Mouse (Mus musculus): ENCODE results near the gene Fam83g. TPM values are rescaled to one million over a fixed set of nuclear protein-coding genes. Genes with fewer than 3 reads are reported as not detected.

Gene Fam83g
- polyA plus RNA-seq, 1 experiment from 2014 or later = 0.24 TPM

GRCm38 (mm10) chr11:61686141-61686540 lies 2.2 kb downstream of the Fam83g start:
- Histone ChIP-seq H3K4me3 (replicated peaks) (no peak overlapping the region), H3K9me3 (no peaks in the 10 kb centered on the region), H3K4me2 (replicated peaks) (no peak overlapping the region), H3K4me1 (replicated peaks) (peaks cover 12% of the 10 kb centered on the region; the same call in 1 of the 2 replicates), H3K27ac (no peak overlapping the region), H3K36me3 (no peaks in the 10 kb centered on the region), H3K9ac (replicated peaks) (no peak overlapping the region), H3K27me3 (peaks cover 41% of the 10 kb centered on the region)
- WGBS = 84% methylated on average over 2 of the region's 2 CpGs
- no peak for ATAC-seq

GRCm38 (mm10) chr11:61686906-61687453 lies 3.1 kb downstream of the Fam83g start:
- no peak overlapping the region for H3K4me3 ChIP-seq (replicated peaks)
- WGBS = 50% methylated on average over 10 of the region's 10 CpGs
- H3K4me1 ChIP-seq (replicated peaks) = peaks cover 12% of the 10 kb centered on the region; the same call in 1 of the 2 replicates
- H3K27me3 ChIP-seq = peaks cover 41% of the 10 kb centered on the region
- no peaks in the 10 kb centered on the region for H3K9me3 ChIP-seq
- no peak for ATAC-seq
- H3K36me3 ChIP-seq = no peaks in the 10 kb centered on the region
- H3K4me2 ChIP-seq (replicated peaks) = no peak overlapping the region
- H3K27ac ChIP-seq = no peak overlapping the region
- H3K9ac ChIP-seq (replicated peaks) = no peak overlapping the region

- peaks cover 12% of the 10 kb centered on the region; the same call in 1 of the 2 replicates for H3K4me1 ChIP-seq (replicated peaks)
- peaks cover 40% of the 10 kb centered on the region for H3K27me3 ChIP-seq
- no peak overlapping the region for H3K4me2 ChIP-seq (replicated peaks)
- WGBS = 55% methylated on average over 2 of the region's 2 CpGs
- no peak for ATAC-seq
- no peaks in the 10 kb centered on the region for H3K36me3 ChIP-seq
- no peak overlapping the region for H3K27ac ChIP-seq
- no peak overlapping the region for H3K9ac ChIP-seq (replicated peaks)
- H3K4me3 ChIP-seq (replicated peaks) = no peak overlapping the region
- no peaks in the 10 kb centered on the region for H3K9me3 ChIP-seq
Measured at GRCm38 (mm10) chr11:61687595-61687994, 3.7 kb downstream of the Fam83g start.

GRCm38 (mm10) chr11:61692996-61693395 lies 9.1 kb downstream of the Fam83g start:
- no peaks in the 10 kb centered on the region for H3K27me3 ChIP-seq
- H3K4me2 ChIP-seq (replicated peaks) = no peak overlapping the region
- no peaks in the 10 kb centered on the region for H3K4me1 ChIP-seq (replicated peaks)
- no peak overlapping the region for H3K9ac ChIP-seq (replicated peaks)
- H3K9me3 ChIP-seq = no peaks in the 10 kb centered on the region
- 88% methylated on average over 5 of the region's 5 CpGs for WGBS
- H3K27ac ChIP-seq = no peak overlapping the region
- no peak for ATAC-seq
- H3K4me3 ChIP-seq (replicated peaks) = no peak overlapping the region
- no peaks in the 10 kb centered on the region for H3K36me3 ChIP-seq

- Histone ChIP-seq H3K9me3 (no peaks in the 10 kb centered on the region), H3K4me2 (replicated peaks) (no peak overlapping the region), H3K4me3 (replicated peaks) (no peak overlapping the region), H3K9ac (replicated peaks) (no peak overlapping the region), H3K27ac (no peak overlapping the region), H3K4me1 (replicated peaks) (peaks cover 15% of the 10 kb centered on the region), H3K36me3 (no peaks in the 10 kb centered on the region), H3K27me3 (no peaks in the 10 kb centered on the region)
- ATAC-seq = no peak
Measured at GRCm38 (mm10) chr11:61698852-61699251, 15.0 kb downstream of the Fam83g start.

GRCm38 (mm10) chr11:61699460-61699859 lies 15.6 kb downstream of the Fam83g start:
- Histone ChIP-seq H3K27me3 (no peaks in the 10 kb centered on the region), H3K9me3 (no peaks in the 10 kb centered on the region), H3K4me1 (replicated peaks) (peaks cover 15% of the 10 kb centered on the region), H3K4me2 (replicated peaks) (no peak overlapping the region), H3K36me3 (no peaks in the 10 kb centered on the region), H3K4me3 (replicated peaks) (no peak overlapping the region), H3K27ac (no peak overlapping the region), H3K9ac (replicated peaks) (no peak overlapping the region)
- 92% methylated on average over 5 of the region's 5 CpGs for WGBS
- no peak for ATAC-seq

GRCm38 (mm10) chr11:61699933-61700332 lies 16.0 kb downstream of the Fam83g start:
- no peak overlapping the region for H3K9ac ChIP-seq (replicated peaks)
- no peaks in the 10 kb centered on the region for H3K9me3 ChIP-seq
- whole genome bisulfite sequencing = 58% methylated on average over 4 of the region's 4 CpGs
- H3K27me3 ChIP-seq = no peaks in the 10 kb centered on the region
- no peak for ATAC-seq
- no peak overlapping the region for H3K27ac ChIP-seq
- H3K4me1 ChIP-seq (replicated peaks) = peaks cover 15% of the 10 kb centered on the region
- H3K4me3 ChIP-seq (replicated peaks) = no peak overlapping the region
- no peak overlapping the region for H3K4me2 ChIP-seq (replicated peaks)
- no peaks in the 10 kb centered on the region for H3K36me3 ChIP-seq

GRCm38 (mm10) chr11:61701696-61702095 lies 17.8 kb downstream of the Fam83g start:
- H3K4me2 ChIP-seq (replicated peaks) = no peak overlapping the region
- no peaks in the 10 kb centered on the region for H3K27me3 ChIP-seq
- H3K4me3 ChIP-seq (replicated peaks) = no peak overlapping the region
- WGBS = 33% methylated on average over 5 of the region's 5 CpGs
- no peak for ATAC-seq
- no peak overlapping the region for H3K9ac ChIP-seq (replicated peaks)
- H3K36me3 ChIP-seq = no peaks in the 10 kb centered on the region
- H3K27ac ChIP-seq = no peak overlapping the region
- peaks cover 15% of the 10 kb centered on the region for H3K4me1 ChIP-seq (replicated peaks)
- H3K9me3 ChIP-seq = no peaks in the 10 kb centered on the region

- no peak overlapping the region for H3K27ac ChIP-seq
- no peak overlapping the region for H3K4me2 ChIP-seq (replicated peaks)
- H3K4me1 ChIP-seq (replicated peaks) = peaks cover 15% of the 10 kb centered on the region
- 95% methylated on average over 5 of the region's 5 CpGs for WGBS
- no peaks in the 10 kb centered on the region for H3K36me3 ChIP-seq
- H3K4me3 ChIP-seq (replicated peaks) = no peak overlapping the region
- H3K27me3 ChIP-seq = no peaks in the 10 kb centered on the region
- H3K9me3 ChIP-seq = no peaks in the 10 kb centered on the region
- no peak overlapping the region for H3K9ac ChIP-seq (replicated peaks)
- ATAC-seq = no peak
Measured at GRCm38 (mm10) chr11:61702494-61702893, 18.6 kb downstream of the Fam83g start.

- Histone ChIP-seq H3K4me3 (replicated peaks) (no peak overlapping the region), H3K27me3 (no peaks in the 10 kb centered on the region), H3K36me3 (no peaks in the 10 kb centered on the region), H3K9me3 (no peaks in the 10 kb centered on the region), H3K4me1 (replicated peaks) (peaks cover 8% of the 10 kb centered on the region; the same call in 1 of the 2 replicates), H3K9ac (replicated peaks) (no peak overlapping the region), H3K4me2 (replicated peaks) (no peak overlapping the region), H3K27ac (no peak overlapping the region)
- WGBS = 95% methylated on average over 2 of the region's 2 CpGs
- ATAC-seq = no peak
Measured at GRCm38 (mm10) chr11:61705581-61705980, 21.7 kb downstream of the Fam83g start.

- H3K27me3 ChIP-seq = no peaks in the 10 kb centered on the region
- H3K36me3 ChIP-seq = no peaks in the 10 kb centered on the region
- ATAC-seq = no peak
- WGBS = 66% methylated on average over 4 of the region's 4 CpGs
- H3K9ac ChIP-seq (replicated peaks) = no peak overlapping the region
- no peak overlapping the region for H3K4me2 ChIP-seq (replicated peaks)
- no peaks in the 10 kb centered on the region for H3K9me3 ChIP-seq
- 0 out of 2 replicates have a peak, but pooled peaks cover 6% of the 10 kb centered on the region for H3K4me1 ChIP-seq (replicated peaks)
- H3K4me3 ChIP-seq (replicated peaks) = no peak overlapping the region
- no peak overlapping the region for H3K27ac ChIP-seq
Measured at GRCm38 (mm10) chr11:61706232-61706631, 22.3 kb downstream of the Fam83g start.

- Histone ChIP-seq H3K4me2 (replicated peaks) (no peak overlapping the region), H3K4me1 (replicated peaks) (no peaks in the 10 kb centered on the region), H3K27ac (no peak overlapping the region), H3K9ac (replicated peaks) (no peak overlapping the region), H3K36me3 (no peaks in the 10 kb centered on the region), H3K27me3 (0 out of 2 replicates have a peak, but pooled peaks cover 4% of the 10 kb centered on the region), H3K4me3 (replicated peaks) (no peak overlapping the region), H3K9me3 (no peaks in the 10 kb centered on the region)
- WGBS = 64% methylated on average over 3 of the region's 3 CpGs
- ATAC-seq = no peak
Measured at GRCm38 (mm10) chr11:61708928-61709327, 25.0 kb downstream of the Fam83g start.

Measured in midbrain, embryonic 13.5 days (tissue).